Mouse (Mus musculus) layer of hippocampus, adult 2 months (tissue): ENCODE results near the gene Nenf. TPM values are rescaled to one million over a fixed set of nuclear protein-coding genes. Genes with fewer than 3 reads are reported as not detected.

Experiments used
- DNase-seq, 2 experiments: peaks; one replicate each; pipeline ENCODE4 v3.0.0; 2022; ENCODE audit warnings: low spot score in 2 of 2
- H3K27ac ChIP-seq: fragments of 200-600 bp; 2 replicates; pipeline ENCODE4 v1.8.1; 2022
- H3K4me3 ChIP-seq: fragments of 200-600 bp; 2 replicates; pipeline ENCODE4 v1.8.1; 2022; ENCODE audit warnings: mild to moderate bottlenecking
- CTCF ChIP-seq: fragments of 200-600 bp; conservative IDR thresholded peaks from 2 replicates; pipeline ENCODE4 v1.8.1; 2022; ENCODE audit warnings: antibody characterized with exemption, mild to moderate bottlenecking, moderate library complexity
- total RNA-seq, 2 experiments: library from RNA; stranded (reverse); gene quantifications; 2 replicates each; pipeline ENCODE4 v1.2.3; 2021

The Nenf gene
- total RNA-seq, 2 experiments from 2014 or later, result 61.5 to 70.8 TPM

- DNase-seq, result no peak
- TF ChIP-seq CTCF, result no peak
These were observed 23.8 kb downstream of the Nenf start for GRCm38 (mm10) chr1:191293996-191294795.

GRCm38 (mm10) chr1:191293051-191293450, 24.9 kb downstream of the Nenf start:
- no peak overlapping the region for H3K4me3 ChIP-seq
- no peak for DNase-seq
- no peak for TF ChIP-seq CTCF

More at GRCm38 (mm10) chr1:191293996-191294795, 23.8 kb downstream of the Nenf start:
- Histone ChIP-seq H3K27ac (no peak overlapping the region), H3K4me3 (no peak overlapping the region)

GRCm38 (mm10) chr1:191292348-191292747, 25.6 kb downstream of the Nenf start:
- peak overlapping the region; percentile 51; the same call in 1 of the 2 replicates for H3K27ac ChIP-seq
- DNase-seq, result peak; percentile 41 to 50
- no peak for TF ChIP-seq CTCF
- no peak overlapping the region for H3K4me3 ChIP-seq

More at GRCm38 (mm10) chr1:191293051-191293450, 24.9 kb downstream of the Nenf start:
- H3K27ac ChIP-seq, result no peak overlapping the region

GRCm38 (mm10) chr1:191288762-191289161, 29.2 kb downstream of the Nenf start:
- TF ChIP-seq CTCF, result peak; percentile 80
- H3K4me3 ChIP-seq, result no peak overlapping the region
- peak in 1 of 2 experiments; percentile 51 for DNase-seq

GRCm38 (mm10) chr1:191284502-191284901, 33.5 kb downstream of the Nenf start:
- no peak for DNase-seq
- TF ChIP-seq CTCF, result no peak
- Histone ChIP-seq H3K4me3 (no peak overlapping the region), H3K27ac (no peak overlapping the region)

More at GRCm38 (mm10) chr1:191288762-191289161, 29.2 kb downstream of the Nenf start:
- no peak overlapping the region for H3K27ac ChIP-seq

- no peak for DNase-seq
- H3K4me3 ChIP-seq, result no peak overlapping the region
- TF ChIP-seq CTCF, result no peak
- H3K27ac ChIP-seq, result no peak overlapping the region
These were observed 34.6 kb downstream of the Nenf start for GRCm38 (mm10) chr1:191283110-191284040.

GRCm38 (mm10) chr1:191282319-191282718, 35.7 kb downstream of the Nenf start:
- DNase-seq, result no peak
- TF ChIP-seq CTCF, result peak; percentile 36; the same call in 1 of the 2 replicates
- Histone ChIP-seq H3K4me3 (no peak overlapping the region), H3K27ac (no peak overlapping the region)

- DNase-seq, result no peak
- H3K4me3 ChIP-seq, result no peak overlapping the region
- no peak overlapping the region for H3K27ac ChIP-seq
- no peak for TF ChIP-seq CTCF
These were observed 36.8 kb downstream of the Nenf start for GRCm38 (mm10) chr1:191281171-191281570.

GRCm38 (mm10) chr1:191278324-191278723, 39.7 kb downstream of the Nenf start:
- DNase-seq, result no peak
- Histone ChIP-seq H3K27ac (no peak overlapping the region), H3K4me3 (no peak overlapping the region)
- TF ChIP-seq CTCF, result no peak

- H3K27ac ChIP-seq, result no peak overlapping the region
- no peak for DNase-seq
- no peak for TF ChIP-seq CTCF
- no peak overlapping the region for H3K4me3 ChIP-seq
These were observed 40.4 kb downstream of the Nenf start for GRCm38 (mm10) chr1:191277549-191278059.

GRCm38 (mm10) chr1:191276181-191276580, 41.8 kb downstream of the Nenf start:
- no peak for DNase-seq
- no peak for TF ChIP-seq CTCF

GRCm38 (mm10) chr1:191275527-191275926, 42.5 kb downstream of the Nenf start:
- Histone ChIP-seq H3K27ac (no peak overlapping the region), H3K4me3 (no peak overlapping the region)
- peak; percentile 26 to 82 for DNase-seq
- peak; percentile 93 for TF ChIP-seq CTCF

More at GRCm38 (mm10) chr1:191276181-191276580, 41.8 kb downstream of the Nenf start:
- Histone ChIP-seq H3K27ac (no peak overlapping the region), H3K4me3 (no peak overlapping the region)

GRCm38 (mm10) chr1:191272660-191273059, 45.3 kb downstream of the Nenf start:
- no peak overlapping the region for H3K27ac ChIP-seq
- TF ChIP-seq CTCF, result no peak
- H3K4me3 ChIP-seq, result no peak overlapping the region
- no peak for DNase-seq
